Mouse (Mus musculus): ENCODE results near the gene Ppp1r15a.

- TF ChIP-seq EP300 (optimal IDR thresholded peaks at IDR 0.05) (no peak), CTCF (IDR thresholded peaks at IDR 0.05; ENCODE audit: low read depth) (no peak)
Observed at GRCm38 (mm10) chr7:45558907-45559306, 32.8 kb upstream of the Ppp1r15a start.
